Mouse (Mus musculus) B cell, adult 2 months (primary cell): ENCODE results near the gene Cnot3.
A peak's percentile ranks its signal among the peaks of the same experiment; 100 is the strongest.
"Not testable (repeated sequence)": the region's sequence is repeated elsewhere in the genome, so short reads cannot be mapped to it uniquely, and the experiment has no call there.

Experiments used
- DNase-seq, 2 experiments: peaks; one replicate each; pipeline ENCODE4 v3.0.0; 2022

Cnot3 gene

DNA sequence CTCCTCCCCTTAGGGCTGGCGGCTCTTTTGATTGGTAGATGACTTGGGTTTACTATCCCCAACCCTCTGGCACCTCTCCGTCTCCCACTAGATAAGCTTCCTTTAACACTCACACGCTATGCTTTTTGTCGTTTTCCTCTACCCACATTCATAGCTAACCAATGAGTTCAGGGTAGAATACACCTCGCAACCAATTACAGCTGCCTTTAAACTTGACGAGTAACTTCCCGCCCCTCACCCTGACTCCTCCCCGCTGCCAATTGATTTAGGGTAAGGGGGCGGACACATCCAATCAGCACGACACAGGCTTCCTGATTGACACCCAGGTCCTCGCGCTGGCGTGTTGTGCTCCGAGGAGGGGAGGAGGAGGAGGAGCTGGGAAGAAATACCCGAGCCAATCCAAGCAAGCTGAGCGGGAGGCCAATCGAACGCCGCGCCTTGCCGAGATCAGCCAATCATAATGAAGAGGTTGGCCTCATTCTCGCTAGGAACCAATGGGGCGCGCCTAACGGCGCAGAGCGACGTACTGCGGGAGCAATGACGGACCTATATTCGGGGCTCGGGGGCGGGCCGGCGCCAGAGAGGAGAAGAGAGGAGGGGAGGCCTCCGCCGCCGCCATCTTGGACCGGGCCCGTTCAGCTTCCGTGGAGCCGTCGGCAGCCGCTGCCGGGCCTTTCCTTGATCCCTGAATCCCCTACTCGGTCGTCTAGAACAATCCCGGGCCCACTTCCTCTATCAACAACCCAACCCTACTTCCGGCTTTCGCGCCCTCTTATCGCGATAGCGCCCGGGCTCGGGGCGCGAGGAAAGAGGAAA, at the start of gene Cnot3:
TSS of gene Cnot3 (plus strand) at position 597 of the 816 bp plus-strand sequence.
- DNase-seq: peak; percentile 95 to 96

DNA sequence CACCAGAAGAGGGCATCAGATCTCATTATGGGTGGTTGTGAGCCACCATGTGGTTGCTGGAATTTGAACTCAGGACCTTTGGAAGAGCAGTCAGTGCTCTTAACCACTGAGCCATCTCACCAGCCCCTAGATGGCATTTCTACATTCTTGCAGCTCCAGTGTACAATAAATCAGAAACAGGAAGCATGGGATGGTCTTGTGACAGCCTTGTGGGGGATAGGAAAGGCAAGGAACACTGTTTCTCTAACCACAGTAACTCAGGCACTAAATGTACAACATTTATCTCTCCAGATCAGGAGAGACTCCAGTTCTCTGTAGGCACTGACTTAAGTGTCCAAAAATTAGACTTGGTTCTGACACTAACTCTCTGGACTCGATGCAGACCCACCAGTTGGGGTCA, 47.3 kb upstream of the Cnot3 start:
- not testable (repeated sequence) for DNase-seq

DNA sequence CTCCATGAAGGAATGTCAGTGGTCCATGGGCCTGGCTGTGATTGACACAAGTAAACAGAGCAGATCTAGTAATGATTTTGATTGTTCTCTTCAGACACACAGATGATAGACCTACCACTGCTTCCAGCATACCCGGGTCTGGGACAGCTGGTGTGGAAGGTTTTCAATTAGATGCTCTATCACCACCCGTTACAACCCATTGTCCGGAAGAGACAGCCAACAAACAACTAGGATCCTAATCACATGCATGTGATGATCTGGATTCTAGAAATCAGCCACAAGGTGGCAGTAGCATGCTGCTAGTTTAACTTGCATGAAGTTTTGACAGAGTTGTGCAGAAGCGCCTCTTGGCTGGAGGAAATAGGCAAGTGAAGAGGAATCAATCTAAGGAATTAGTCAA, 43.9 kb upstream of the Cnot3 start:
- peak; percentile 73 to 75 for DNase-seq

- peak; percentile 23 to 36 for DNase-seq
These were observed 38.3 kb upstream of the Cnot3 start for GRCm38 (mm10) chr7:3606798-3607197.

- DNase-seq: no peak
These were observed 37.7 kb upstream of the Cnot3 start for GRCm38 (mm10) chr7:3607391-3607790.

- no peak for DNase-seq
These were observed 36.4 kb upstream of the Cnot3 start for GRCm38 (mm10) chr7:3608668-3609067.

- DNase-seq: no peak
These were observed 36.0 kb upstream of the Cnot3 start for GRCm38 (mm10) chr7:3609082-3609481.

- DNase-seq: no peak
These were observed 34.6 kb upstream of the Cnot3 start for GRCm38 (mm10) chr7:3610437-3610836.

DNA sequence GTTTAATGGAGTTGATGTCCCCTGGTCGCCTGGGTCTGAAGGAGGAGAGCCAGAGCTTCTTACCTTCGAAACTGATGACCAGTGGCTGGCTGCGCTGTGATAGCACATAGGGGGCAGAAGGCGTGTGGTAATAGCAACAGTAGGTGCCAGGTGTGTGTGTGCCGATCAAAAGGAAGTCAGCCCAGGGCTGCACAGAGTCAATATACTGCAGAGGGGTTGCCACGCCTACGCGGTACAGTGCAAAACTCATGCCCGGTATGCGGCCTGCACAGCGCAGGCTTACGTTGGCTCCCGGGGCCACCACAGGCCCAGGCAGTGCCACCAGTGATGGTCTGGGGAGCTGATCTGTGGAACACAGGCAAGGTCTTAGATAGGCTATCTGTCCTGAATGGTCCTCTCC, 34.1 kb upstream of the Cnot3 start:
- DNase-seq: no peak

DNA sequence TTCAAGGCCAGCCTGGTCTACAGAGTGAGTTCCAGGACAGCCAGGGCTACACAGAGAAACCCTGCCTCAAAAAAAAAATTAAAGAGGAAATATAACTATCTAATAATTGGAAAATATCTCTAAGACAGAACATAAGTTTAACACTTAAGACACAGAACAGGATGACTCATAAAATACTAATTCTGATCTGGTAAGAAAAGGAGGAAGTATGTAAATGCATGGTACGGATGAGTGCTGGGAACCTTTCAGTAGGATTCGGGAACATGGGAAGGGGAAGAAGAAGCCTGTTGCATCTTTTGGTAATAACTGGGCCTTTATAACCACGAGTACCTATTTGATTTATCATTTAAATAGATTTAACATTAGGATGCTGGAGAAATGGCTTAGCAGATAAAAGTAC, 31.0 kb upstream of the Cnot3 start:
- no peak for DNase-seq

- DNase-seq: no peak
These were observed 29.0 kb upstream of the Cnot3 start, which contains the start of gene Oscar for GRCm38 (mm10) chr7:3616057-3616388. Gene Oscar, minus strand, starts transcription at chr7:3616157.

DNA sequence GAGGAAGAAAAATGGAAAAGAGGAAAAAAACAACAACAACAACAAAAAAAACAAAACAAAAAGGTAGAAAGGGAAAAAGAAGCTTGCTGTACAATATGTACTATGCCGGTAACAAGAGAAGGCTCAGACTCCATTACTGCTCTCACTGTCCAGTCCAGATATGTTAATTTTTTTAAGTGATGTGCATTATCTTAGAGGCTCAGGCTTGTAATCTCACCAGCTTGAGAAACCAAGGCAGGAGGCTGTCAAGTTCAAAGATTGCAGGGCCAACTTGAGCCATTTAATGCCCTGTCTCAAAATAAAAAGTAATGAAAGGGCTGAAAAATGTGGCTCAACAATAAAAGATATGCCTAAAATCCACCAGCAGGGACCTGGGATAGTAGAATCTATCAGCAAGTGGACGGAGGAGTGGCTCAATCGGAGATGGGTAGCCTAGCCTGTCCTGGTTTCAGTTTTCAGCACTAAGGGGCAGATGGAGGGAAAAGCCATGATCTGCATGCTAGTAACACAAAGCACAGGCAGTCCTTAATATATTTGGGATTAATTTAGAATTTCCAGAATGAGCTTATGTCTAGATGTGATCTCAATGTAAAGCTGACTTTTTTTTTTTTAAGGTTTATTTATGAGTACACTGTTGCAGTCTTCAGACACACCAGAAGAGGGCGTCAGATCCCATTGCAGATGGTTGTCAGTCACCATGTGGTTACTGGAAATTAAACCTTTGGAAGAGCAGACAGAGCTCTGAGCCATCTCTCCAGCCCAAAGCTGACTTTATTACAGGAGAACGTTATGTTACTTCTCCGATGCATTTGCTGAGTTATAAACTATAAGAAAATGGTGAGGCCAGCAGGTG, 28.5 kb upstream of the Cnot3 start:
- no peak for DNase-seq

- peak; percentile 89 to 91 for DNase-seq
These were observed 27.6 kb upstream of the Cnot3 start, which contains the start of gene Ndufa3 for GRCm38 (mm10) chr7:3617242-3617995. Gene Ndufa3, plus strand, starts transcription at chr7:3617373.

GRCm38 (mm10) chr7:3629030-3629429, 16.0 kb upstream of the Cnot3 start:
- DNase-seq: no peak

GRCm38 (mm10) chr7:3629543-3630477, 15.3 kb upstream of the Cnot3 start, which contains the start of the genes Tfpt and Prpf31:
Gene Tfpt, minus strand, starts transcription at chr7:3629929.
Gene Prpf31, plus strand, starts transcription at chr7:3629985.
- DNase-seq: peak; percentile 91 to 93

- no peak for DNase-seq
These were observed 14.6 kb upstream of the Cnot3 start for GRCm38 (mm10) chr7:3630478-3630815.

GRCm38 (mm10) chr7:3643412-3643811, 1.7 kb upstream of the Cnot3 start:
- no peak for DNase-seq

GRCm38 (mm10) chr7:3643843-3644242, 1.2 kb upstream of the Cnot3 start:
- no peak for DNase-seq

DNA sequence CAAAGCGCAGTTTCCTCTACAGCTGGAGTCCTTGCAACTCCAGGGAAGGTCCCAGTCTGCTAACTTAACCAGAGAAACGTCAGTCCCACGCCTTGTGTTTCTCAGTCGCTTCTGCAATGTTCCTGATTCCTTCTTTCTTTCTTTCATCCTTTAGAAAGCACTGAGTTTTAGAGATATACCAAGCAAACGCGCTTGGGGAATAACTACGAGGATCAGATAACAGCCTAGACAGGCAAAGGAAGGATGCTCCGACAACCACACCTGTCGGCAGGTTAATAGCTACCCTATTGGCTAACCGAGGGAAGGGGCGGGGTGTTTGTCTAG, 758 bp upstream of the Cnot3 start:
- DNase-seq: peak in 1 of 2 experiments; percentile 96

DNA sequence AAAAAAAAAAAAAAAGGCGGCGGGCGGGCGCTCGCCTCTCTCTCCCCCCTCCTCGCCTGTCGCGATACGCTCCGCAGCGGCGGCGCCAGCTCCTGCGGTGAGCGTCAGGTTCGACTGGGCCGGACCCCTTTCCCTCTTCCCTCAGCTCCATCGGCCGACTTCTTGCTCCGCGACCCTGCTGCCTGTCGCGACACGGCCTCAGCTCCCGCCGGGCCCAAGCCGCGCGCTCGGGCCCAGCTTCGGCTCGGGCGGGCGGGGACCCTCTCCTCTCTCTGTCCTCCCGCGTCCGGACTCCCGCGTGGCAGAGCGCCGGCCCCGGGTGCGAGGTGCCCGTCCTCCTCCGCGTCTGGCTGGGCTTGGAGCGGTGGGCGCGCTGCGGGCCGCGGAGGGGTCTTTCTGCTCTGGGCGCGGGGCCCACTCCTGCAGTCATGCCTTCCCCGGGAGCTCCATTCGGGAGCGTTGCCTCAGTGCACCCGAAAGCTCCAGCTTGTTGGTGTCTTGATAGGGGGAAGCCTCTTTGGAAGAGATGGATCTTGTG, 489 bp downstream of the Cnot3 start:
- no peak for DNase-seq

- no peak for DNase-seq
These were observed 1.1 kb downstream of the Cnot3 start for GRCm38 (mm10) chr7:3646188-3646587.

GRCm38 (mm10) chr7:3646641-3647040, 1.6 kb downstream of the Cnot3 start:
- DNase-seq: no peak
